Comparison of ENCODE assay signal across 9 mouse cellular contexts in the genomic region with DNA sequence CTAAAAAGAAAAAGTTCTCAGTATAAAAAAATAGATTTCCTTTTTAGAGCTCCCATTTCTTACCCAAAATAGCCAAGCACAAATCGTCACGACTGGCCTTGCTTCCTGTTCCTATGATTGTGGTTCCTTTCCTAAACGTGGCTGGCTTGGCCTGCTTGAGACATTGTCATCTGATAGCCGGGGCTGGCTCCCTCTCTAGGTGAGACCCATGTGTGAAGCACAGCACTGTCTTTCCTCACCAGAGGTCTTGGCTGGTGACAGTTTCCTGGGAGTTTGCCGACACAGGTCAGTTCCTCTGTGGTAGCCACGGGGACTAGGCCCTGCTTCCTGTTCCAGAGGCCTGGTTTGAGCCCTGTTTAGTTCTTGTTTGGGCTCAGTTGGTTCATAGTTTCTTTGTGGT. TPM values are rescaled to one million over a fixed set of nuclear protein-coding genes. Genes with fewer than 3 reads are reported as not detected.
DNase-seq lines count a peak whose midpoint lies in the region; ATAC-seq and TF ChIP-seq lines count a peak whose summit lies in the region.
"Had no signal": no experiment of that assay in that cellular context is flagged by ENCODE, and none has a peak within 500 bp of the region (broad histone marks: within the 10 kb centered on the region; RNA-seq: fewer than 3 reads in every experiment).

No protein-coding gene starts in this region.

- H3K36me3 ChIP-seq in spleen, adult 2 months (ENCODE audit: control insufficient read depth, insufficient read depth, low read length): no peaks in the 10 kb centered on the region
- no peaks in the 10 kb centered on the region for H3K36me3 ChIP-seq in kidney, embryonic 15.5 days
- H3K36me3 ChIP-seq in intestine, embryonic 15.5 days: no peaks in the 10 kb centered on the region
- H3K36me3 ChIP-seq: limb, embryonic 12.5 days had no signal

- H3K4me3 ChIP-seq in spleen, adult 2 months (ENCODE audit: extremely low read depth, insufficient read depth, insufficient read length): no peak overlapping the region
- H3K4me3 ChIP-seq in kidney, embryonic 15.5 days (replicated peaks): no peak overlapping the region
- H3K4me3 ChIP-seq in cerebellum, adult 2 months (replicated peaks; ENCODE audit: insufficient read depth, low read depth, low read length): no peak overlapping the region
- H3K4me3 ChIP-seq in intestine, embryonic 15.5 days (replicated peaks): no peak overlapping the region
- H3K4me3 ChIP-seq: limb, embryonic 12.5 days had no signal

- no peak for TF ChIP-seq POLR2A in spleen, adult 2 months (IDR thresholded peaks at IDR 0.05; ENCODE audit: low read depth, low read length)
- TF ChIP-seq POLR2A in cerebellum, adult 2 months (IDR thresholded peaks at IDR 0.05; ENCODE audit: borderline replicate concordance, insufficient read depth, low read length): no peak

- ATAC-seq in granulocyte monocyte progenitor cell, adult 5-6 weeks (replicated peaks; ENCODE audit: poor library complexity, severe bottlenecking): peak; percentile 75
- ATAC-seq in kidney, embryonic 15.5 days (replicated peaks; ENCODE audit: low FRiP score): no peak
- ATAC-seq in intestine, embryonic 15.5 days: no peak

- TF ChIP-seq CTCF in spleen, adult 2 months (IDR thresholded peaks at IDR 0.05; ENCODE audit: extremely low read depth, insufficient read depth, insufficient read length, insufficient replicate concordance): no peak
- TF ChIP-seq CTCF in cerebellum, adult 2 months (IDR thresholded peaks at IDR 0.05; ENCODE audit: borderline replicate concordance, insufficient read depth, low read depth, low read length): no peak

- H3K9me3 ChIP-seq in kidney, embryonic 15.5 days (replicated peaks): no peaks in the 10 kb centered on the region
- no peaks in the 10 kb centered on the region for H3K9me3 ChIP-seq in intestine, embryonic 15.5 days
- H3K9me3 ChIP-seq: limb, embryonic 12.5 days had no signal

- no peak overlapping the region for H3K4me2 ChIP-seq in kidney, embryonic 15.5 days
- no peak overlapping the region for H3K4me2 ChIP-seq in intestine, embryonic 15.5 days (replicated peaks)
- H3K4me2 ChIP-seq: limb, embryonic 12.5 days had no signal

- H3K9ac ChIP-seq in kidney, embryonic 15.5 days: no peak overlapping the region
- no peak overlapping the region for H3K9ac ChIP-seq in intestine, embryonic 15.5 days
- H3K9ac ChIP-seq: limb, embryonic 12.5 days had no signal

- H3K27ac ChIP-seq in spleen, adult 2 months (ENCODE audit: insufficient read depth, low read length): peak overlapping the region; percentile 29; the same call in 1 of the 2 replicates
- peak overlapping the region; percentile 60 for H3K27ac ChIP-seq in kidney, embryonic 15.5 days
- H3K27ac ChIP-seq in cerebellum, adult 2 months (ENCODE audit: insufficient read depth, low read length): no peak overlapping the region
- H3K27ac ChIP-seq in intestine, embryonic 15.5 days: no peak overlapping the region
- H3K27ac ChIP-seq: limb, embryonic 12.5 days had no signal

- peaks cover 29% of the 10 kb centered on the region for H3K4me1 ChIP-seq in spleen, adult 2 months (ENCODE audit: control insufficient read depth, insufficient read depth, insufficient read length)
- H3K4me1 ChIP-seq in kidney, embryonic 15.5 days: peaks cover 53% of the 10 kb centered on the region
- H3K4me1 ChIP-seq in cerebellum, adult 2 months (ENCODE audit: control insufficient read depth, insufficient read depth, low read length): peaks cover 14% of the 10 kb centered on the region
- peaks cover 19% of the 10 kb centered on the region for H3K4me1 ChIP-seq in intestine, embryonic 15.5 days (replicated peaks)

- no peak for DNase-seq in spleen, adult 2 months (ENCODE audit: low read depth in 1 of 2, low spot score in 2 of 2)
- no peak for DNase-seq in spleen, postnatal 14 days (ENCODE audit: low spot score in 2 of 2)
- peak; percentile 62 to 65 for DNase-seq in monocyte, adult 2 months (ENCODE audit: low read depth in 1 of 2, low spot score in 2 of 2)
- no peak for DNase-seq in layer of hippocampus, postnatal 25 days (ENCODE audit: extremely low spot score in 1 of 2, low spot score in 1 of 2)
- no peak for DNase-seq in cerebellum, adult 2 months

- WGBS in spleen, adult 2 months: 7% methylated on average over 6 of the region's 6 CpGs
- WGBS in kidney, embryonic 15.5 days: 44% methylated on average over 6 of the region's 6 CpGs
- 44% methylated on average over 6 of the region's 6 CpGs for WGBS in cerebellum, adult 2 months
- 45% methylated on average over 6 of the region's 6 CpGs for WGBS in intestine, embryonic 15.5 days

- H3K27me3 ChIP-seq in spleen, adult 2 months (ENCODE audit: control insufficient read depth, insufficient read depth, low read length): no peaks in the 10 kb centered on the region
- no peaks in the 10 kb centered on the region for H3K27me3 ChIP-seq in kidney, embryonic 15.5 days
- no peaks in the 10 kb centered on the region for H3K27me3 ChIP-seq in cerebellum, adult 2 months (ENCODE audit: control insufficient read depth, insufficient read depth, low read length)
- no peaks in the 10 kb centered on the region for H3K27me3 ChIP-seq in intestine, embryonic 15.5 days (replicated peaks)

RNA-seq across cellular contexts. Expression of a gene that starts 6.8 kb away (rescaled TPM):
- 4.0 and 4.9 TPM in 2 replicates for polyA plus RNA-seq in spleen, adult 2 months (2012; rRNA removed)
- total RNA-seq in granulocyte monocyte progenitor cell, adult 5-6 weeks (2014; fragmentation: Nextera tagmentation): 22.4 and 37.3 TPM in 2 replicates
- total RNA-seq in granulocyte monocyte progenitor cell, adult 5-6 weeks (2017): 16.9 and 17.3 TPM in 2 replicates
- polyA plus RNA-seq in kidney, embryonic 15.5 days (2015; fragmentation: Nextera tagmentation; extraction: Ambion mirVana): 2.7 and 3.0 TPM in 2 replicates
- 10 to 100 TPM; 22.6 to 23.5 TPM for total RNA-seq in layer of hippocampus, postnatal 25 days (2021)
- polyA plus RNA-seq in cerebellum, adult 2 months (2012; rRNA removed): 12.1 and 14.4 TPM in 2 replicates
- polyA plus RNA-seq in intestine, embryonic 15.5 days (2015; fragmentation: Nextera tagmentation; extraction: Ambion mirVana): 1.9 and 2.4 TPM in 2 replicates

RNA-seq across cellular contexts. Expression of a gene that starts 33.6 kb away (rescaled TPM):
- polyA plus RNA-seq in spleen, adult 2 months (2012; rRNA removed): 14.9 and 22.5 TPM in 2 replicates
- 22.6 and 34.9 TPM in 2 replicates for total RNA-seq in granulocyte monocyte progenitor cell, adult 5-6 weeks (2014; fragmentation: Nextera tagmentation)
- total RNA-seq in granulocyte monocyte progenitor cell, adult 5-6 weeks (2017): 29.1 and 31.3 TPM in 2 replicates
- 36.0 and 38.2 TPM in 2 replicates for polyA plus RNA-seq in kidney, embryonic 15.5 days (2015; fragmentation: Nextera tagmentation; extraction: Ambion mirVana)
- total RNA-seq in layer of hippocampus, postnatal 25 days (2021): 10 to 100 TPM; 21.9 to 23.2 TPM
- polyA plus RNA-seq in cerebellum, adult 2 months (2012; rRNA removed): 38.8 and 39.8 TPM in 2 replicates
- 48.8 and 50.3 TPM in 2 replicates for polyA plus RNA-seq in intestine, embryonic 15.5 days (2015; fragmentation: Nextera tagmentation; extraction: Ambion mirVana)

Comparison
In these comparisons a context has a peak if more than half of its experiments do, and no peak if none do; other contexts are left out.
1. DNase-seq: peak in monocyte, adult 2 months (2 of 2); none in spleen, adult 2 months (0 of 2), spleen, postnatal 14 days (0 of 2), layer of hippocampus, postnatal 25 days (0 of 2) and cerebellum, adult 2 months (0 of 2).
2. H3K27ac ChIP-seq: peak in spleen, adult 2 months (single experiment) and kidney, embryonic 15.5 days (single experiment); none in cerebellum, adult 2 months (single experiment) and intestine, embryonic 15.5 days (single experiment).